Comparison of ENCODE assay signal across 28 mouse cellular contexts in genomic region chr13:67833137-67833536, GRCm38 (mm10). TPM values are rescaled to one million over a fixed set of nuclear protein-coding genes. Genes with fewer than 3 reads are reported as not detected.
DNase-seq lines count a peak whose midpoint lies in the region; ATAC-seq and TF ChIP-seq lines count a peak whose summit lies in the region.
"Not testable (repeated sequence)": the region's sequence is repeated elsewhere in the genome, so short reads cannot be mapped to it uniquely, and the experiment has no call there.
"Had no signal": no experiment of that assay in that cellular context is flagged by ENCODE, and none has a peak within 500 bp of the region (broad histone marks: within the 10 kb centered on the region; RNA-seq: fewer than 3 reads in every experiment).

No protein-coding gene starts in this region.

- H3K4me2 ChIP-seq in forebrain, postnatal 0 days (ENCODE audit: low read depth); hindbrain, embryonic 13.5 days; lung, embryonic 14.5 days; midbrain, embryonic 15.5 days; stomach, postnatal 0 days (replicated peaks; ENCODE audit: low read depth): not testable (repeated sequence)

- H3K27ac ChIP-seq in forebrain, postnatal 0 days (ENCODE audit: low read depth, low read length); hindbrain, embryonic 13.5 days; kidney, adult 2 months (ENCODE audit: insufficient read depth, low read depth, low read length); left cerebral cortex, adult 2 months; lung, embryonic 14.5 days (ENCODE audit: low read depth); midbrain, embryonic 15.5 days; stomach, postnatal 0 days (replicated peaks): not testable (repeated sequence)

- not testable (repeated sequence) for H3K9ac ChIP-seq in forebrain, postnatal 0 days; hindbrain, embryonic 13.5 days; lung, embryonic 14.5 days; midbrain, embryonic 15.5 days; stomach, postnatal 0 days (ENCODE audit: low read length)

- intact Hi-C loops in left cerebral cortex, adult 2 months (cut with DNase I), result loop anchor here (2.0 to 10.0 kb wide), 2 partner anchors 218 to 666 kb away; no protein-coding TSS in a partner anchor

- ATAC-seq in forebrain, postnatal 0 days, result peak; percentile 33; the same call in 1 of the 2 replicates
- 0 out of 2 replicates have a peak, but pooled peaks have one; percentile 29 for ATAC-seq in hindbrain, embryonic 13.5 days (ENCODE audit: low FRiP score)
- ATAC-seq in lung, embryonic 14.5 days (ENCODE audit: insufficient read depth); stomach, postnatal 0 days (ENCODE audit: low FRiP score, low TSS enrichment): not testable (repeated sequence)
- 0 out of 2 replicates have a peak, but pooled peaks have one; percentile 30 for ATAC-seq in midbrain, embryonic 15.5 days (replicated peaks)

- not testable (repeated sequence) for H3K4me3 ChIP-seq in forebrain, postnatal 0 days (ENCODE audit: low read depth, low read length); hindbrain, embryonic 13.5 days; kidney, adult 2 months (ENCODE audit: insufficient read depth, low read depth, low read length); left cerebral cortex, adult 2 months; lung, embryonic 14.5 days (ENCODE audit: low read depth, low read length); midbrain, embryonic 15.5 days; stomach, postnatal 0 days (ENCODE audit: low read depth, low read length)

- not testable (repeated sequence) for TF ChIP-seq EP300 in stomach, postnatal 0 days (optimal IDR thresholded peaks at IDR 0.05)

- not testable (repeated sequence) for DNase-seq in forebrain, postnatal 0 days; kidney, adult 2 months; left cerebral cortex, adult 2 months (ENCODE audit: extremely low spot score in 1 of 2, low spot score in 2 of 2); lung, embryonic 14.5 days; stomach, postnatal 0 days (ENCODE audit: low spot score)

- not testable (repeated sequence) for TF ChIP-seq POLR2A in kidney, adult 2 months (IDR thresholded peaks at IDR 0.05; ENCODE audit: low read depth, low read length)

- peak; percentile 43 for TF ChIP-seq CTCF in forebrain, postnatal 0 days (IDR thresholded peaks at IDR 0.05; ENCODE audit: low read depth)
- TF ChIP-seq CTCF in kidney, adult 2 months (conservative IDR thresholded peaks at IDR 0.05; ENCODE audit: insufficient read depth, insufficient read length, low read depth, low read length), result 0 out of 2 replicates have a peak, but pooled peaks have one; percentile 10
- TF ChIP-seq CTCF in left cerebral cortex, adult 2 months (IDR thresholded peaks at IDR 0.05), result peak; percentile 21
- TF ChIP-seq CTCF in lung, embryonic 14.5 days (IDR thresholded peaks at IDR 0.05; ENCODE audit: low read depth), result peak; percentile 43
- TF ChIP-seq CTCF in stomach, postnatal 0 days (IDR thresholded peaks at IDR 0.05; ENCODE audit: low read depth), result peak; percentile 57

- H3K9me3 ChIP-seq in forebrain, postnatal 0 days (ENCODE audit: low read length); hindbrain, embryonic 13.5 days; lung, embryonic 14.5 days (ENCODE audit: low read depth, low read length); midbrain, embryonic 15.5 days; stomach, postnatal 0 days (ENCODE audit: control insufficient read depth, low read length): not testable (repeated sequence)

- H3K4me1 ChIP-seq in forebrain, postnatal 0 days (ENCODE audit: insufficient read depth); hindbrain, embryonic 13.5 days (replicated peaks); kidney, adult 2 months (ENCODE audit: control insufficient read depth, insufficient read depth, low read length); lung, embryonic 14.5 days (ENCODE audit: insufficient read depth); midbrain, embryonic 15.5 days; stomach, postnatal 0 days (replicated peaks; ENCODE audit: control insufficient read depth, insufficient read depth): not testable (repeated sequence)

- H3K27me3 ChIP-seq in forebrain, postnatal 0 days (ENCODE audit: insufficient read depth, low read length); hindbrain, embryonic 13.5 days; kidney, adult 2 months (replicated peaks; ENCODE audit: control insufficient read depth, insufficient read depth, low read length); lung, embryonic 14.5 days (ENCODE audit: insufficient read depth, low read length); midbrain, embryonic 15.5 days (replicated peaks); stomach, postnatal 0 days (ENCODE audit: control insufficient read depth, insufficient read depth, low read length): not testable (repeated sequence)

- not testable (repeated sequence) for H3K36me3 ChIP-seq in forebrain, postnatal 0 days (ENCODE audit: insufficient read depth); hindbrain, embryonic 13.5 days; kidney, adult 2 months (ENCODE audit: control insufficient read depth, insufficient read depth, low read length); lung, embryonic 14.5 days (ENCODE audit: insufficient read depth); midbrain, embryonic 15.5 days (replicated peaks); stomach, postnatal 0 days (ENCODE audit: control insufficient read depth, insufficient read depth, low read length)

RNA-seq across cellular contexts. Expression of gene Gm10037, which starts 2.2 kb away (rescaled TPM):
- 3.4 and 4.3 TPM in 2 replicates for total RNA-seq in forebrain, postnatal 0 days (2014; rRNA removed)
- 4.4 and 5.8 TPM in 2 replicates for polyA plus RNA-seq in forebrain, postnatal 0 days (2015; fragmentation: Nextera tagmentation; extraction: Ambion mirVana)
- 7.4 and 7.7 TPM in 2 replicates for polyA plus RNA-seq in hindbrain, embryonic 13.5 days (2015; fragmentation: Nextera tagmentation; extraction: Ambion mirVana)
- polyA plus RNA-seq in kidney, adult 2 months (2012; rRNA removed), result 1.9 and 2.5 TPM in 2 replicates
- total RNA-seq in left cerebral cortex, adult 2 months (2021), result 10 to 100 TPM; 16.0 to 18.1 TPM
- 3.0 and 3.5 TPM in 2 replicates for polyA plus RNA-seq in lung, embryonic 14.5 days (2014; fragmentation: Nextera tagmentation; extraction: Ambion mirVana)
- 5.5 and 7.0 TPM in 2 replicates for polyA plus RNA-seq in midbrain, embryonic 15.5 days (2015; fragmentation: Nextera tagmentation; extraction: Ambion mirVana)
- polyA plus RNA-seq in stomach, postnatal 0 days (2015; fragmentation: Nextera tagmentation; extraction: Ambion mirVana), result 1.1 TPM in 2 replicates
- total RNA-seq: G1E had no signal
- polyA plus RNA-seq: C2C12, G1E had no signal

RNA-seq across cellular contexts. Expression of gene Zfp273, which starts 19.6 kb away (rescaled TPM):
- total RNA-seq in forebrain, postnatal 0 days (2014; rRNA removed), result 14.5 and 14.7 TPM in 2 replicates
- 7.4 and 8.7 TPM in 2 replicates for polyA plus RNA-seq in forebrain, postnatal 0 days (2015; fragmentation: Nextera tagmentation; extraction: Ambion mirVana)
- 12.1 and 12.7 TPM in 2 replicates for polyA plus RNA-seq in hindbrain, embryonic 13.5 days (2015; fragmentation: Nextera tagmentation; extraction: Ambion mirVana)
- polyA plus RNA-seq in kidney, adult 2 months (2012; rRNA removed), result 0.61 and 1.1 TPM in 2 replicates
- total RNA-seq in left cerebral cortex, adult 2 months (2021), result 1 to 10 TPM; 5.3 to 7.2 TPM
- polyA plus RNA-seq in lung, embryonic 14.5 days (2014; fragmentation: Nextera tagmentation; extraction: Ambion mirVana), result 7.5 and 8.0 TPM in 2 replicates
- polyA plus RNA-seq in midbrain, embryonic 15.5 days (2015; fragmentation: Nextera tagmentation; extraction: Ambion mirVana), result 14.4 and 14.5 TPM in 2 replicates
- polyA plus RNA-seq in stomach, postnatal 0 days (2015; fragmentation: Nextera tagmentation; extraction: Ambion mirVana), result 2.3 and 3.2 TPM in 2 replicates

RNA-seq across cellular contexts. Expression of gene BC048507, which starts 30.0 kb away (rescaled TPM):
- total RNA-seq in forebrain, postnatal 0 days (2014; rRNA removed), result not detected in 2 replicates
- not detected in 2 replicates for polyA plus RNA-seq in forebrain, postnatal 0 days (2015; fragmentation: Nextera tagmentation; extraction: Ambion mirVana)
- 0.35 TPM in 1 of 2 replicates, not detected in the other for polyA plus RNA-seq in hindbrain, embryonic 13.5 days (2015; fragmentation: Nextera tagmentation; extraction: Ambion mirVana)
- not detected in 2 replicates for polyA plus RNA-seq in kidney, adult 2 months (2012; rRNA removed)
- total RNA-seq in left cerebral cortex, adult 2 months (2021), result not detected
- not detected in 2 replicates for polyA plus RNA-seq in lung, embryonic 14.5 days (2014; fragmentation: Nextera tagmentation; extraction: Ambion mirVana)
- polyA plus RNA-seq in midbrain, embryonic 15.5 days (2015; fragmentation: Nextera tagmentation; extraction: Ambion mirVana), result 0.31 TPM in 2 replicates
- not detected in 2 replicates for polyA plus RNA-seq in stomach, postnatal 0 days (2015; fragmentation: Nextera tagmentation; extraction: Ambion mirVana)
- total RNA-seq: adrenal gland, adult 18-20 months; adrenal gland, postnatal 10 days; adrenal gland, postnatal 36 days; G1E; gastrocnemius, adult 2 months; gastrocnemius, postnatal 14 days; gastrocnemius, postnatal 4 days; heart, postnatal 14 days; heart, postnatal 4 days had no signal
- polyA plus RNA-seq: C2C12; CD4-positive, CD25-positive, alpha-beta regulatory T cell, adult 4 months; embryonic facial prominence, embryonic 11.5 days; embryonic facial prominence, embryonic 14.5 days; forebrain, embryonic 10.5 days; forebrain, embryonic 13.5 days; forebrain, embryonic 16.5 days; frontal cortex, adult 2 months; G1E; heart, embryonic 12.5 days; heart, embryonic 15.5 days; hindbrain, embryonic 11.5 days; hindbrain, embryonic 15.5 days had no signal

RNA-seq across cellular contexts. Expression of gene Zfp493, which starts 53.6 kb away (rescaled TPM):
- total RNA-seq in forebrain, postnatal 0 days (2014; rRNA removed), result 4.8 and 7.6 TPM in 2 replicates
- polyA plus RNA-seq in forebrain, postnatal 0 days (2015; fragmentation: Nextera tagmentation; extraction: Ambion mirVana), result 1.1 and 1.3 TPM in 2 replicates
- 2.5 and 2.7 TPM in 2 replicates for polyA plus RNA-seq in hindbrain, embryonic 13.5 days (2015; fragmentation: Nextera tagmentation; extraction: Ambion mirVana)
- polyA plus RNA-seq in kidney, adult 2 months (2012; rRNA removed), result 0.90 and 2.1 TPM in 2 replicates
- total RNA-seq in left cerebral cortex, adult 2 months (2021), result 1 to 10 TPM; 4.4 to 4.7 TPM
- 3.1 and 4.4 TPM in 2 replicates for polyA plus RNA-seq in lung, embryonic 14.5 days (2014; fragmentation: Nextera tagmentation; extraction: Ambion mirVana)
- polyA plus RNA-seq in midbrain, embryonic 15.5 days (2015; fragmentation: Nextera tagmentation; extraction: Ambion mirVana), result 3.2 and 3.5 TPM in 2 replicates
- 0.62 and 0.74 TPM in 2 replicates for polyA plus RNA-seq in stomach, postnatal 0 days (2015; fragmentation: Nextera tagmentation; extraction: Ambion mirVana)
